20 mouse cellular contexts compared by ENCODE assay signal in genomic region chr2:132115936-132116335, GRCm38 (mm10).
"Had no signal": no experiment of that assay in that cellular context is flagged by ENCODE, and none has a peak within 500 bp of the region (broad histone marks: within the 10 kb centered on the region; RNA-seq: fewer than 3 reads in every experiment).

No protein-coding gene starts in this region.

- ATAC-seq: midbrain, embryonic 13.5 days; midbrain, embryonic 16.5 days had no signal

- DNase-seq: lung, adult 18-20 months; lung, embryonic 14.5 days; lung, postnatal 10 days; lung, postnatal 4 days; retina, postnatal 1 day; right cerebral cortex, adult 18-20 months; right cerebral cortex, postnatal 25 days; right cerebral cortex, postnatal 4 days; spleen, adult 18-20 months; thymus, adult 18-20 months; thymus, postnatal 25 days; thymus, postnatal 4 days had no signal

- H3K27ac ChIP-seq: liver, embryonic 14.5 days; midbrain, embryonic 10.5 days; midbrain, embryonic 13.5 days; neural tube, embryonic 13.5 days; neural tube, embryonic 15.5 days had no signal

- H3K36me3 ChIP-seq: midbrain, embryonic 10.5 days; midbrain, embryonic 13.5 days; neural tube, embryonic 13.5 days; neural tube, embryonic 15.5 days had no signal

- H3K4me3 ChIP-seq: megakaryocyte, embryonic 14.5 days; midbrain, embryonic 10.5 days; midbrain, embryonic 13.5 days; myocyte; neural tube, embryonic 13.5 days; neural tube, embryonic 15.5 days had no signal
